Mouse (Mus musculus) liver (tissue): ENCODE data around the gene Olfr530.

Experiments used
- DNase-seq: peaks from one replicate; pipeline ENCODE4 v3.0.0-alpha.2; 2020; ENCODE audit warnings: mixed read lengths

Gene Olfr530

DNA sequence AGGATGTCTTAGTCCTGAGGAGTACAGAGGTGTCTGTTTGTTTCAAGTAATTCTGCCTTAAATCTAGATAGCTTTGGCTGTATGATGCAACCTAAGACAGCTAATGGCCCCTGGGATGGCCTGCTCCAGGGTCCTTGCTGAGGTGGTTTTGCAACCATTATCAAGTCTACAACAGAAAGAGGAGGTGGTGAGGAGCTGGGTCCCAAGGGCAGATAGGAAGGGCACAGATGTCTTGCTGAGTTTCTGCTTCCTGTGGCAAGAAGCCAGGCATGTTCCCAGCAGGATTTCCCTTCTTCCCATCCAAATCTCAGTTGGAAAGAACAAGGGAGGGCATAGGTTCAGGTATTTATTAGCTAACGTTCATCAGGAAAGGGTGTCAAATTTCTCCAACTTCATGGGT lies at the start of gene Olfr530:
TSS of gene Olfr530 (minus strand) at position 101 of the 400 bp plus-strand sequence.
- no peak for DNase-seq

DNA sequence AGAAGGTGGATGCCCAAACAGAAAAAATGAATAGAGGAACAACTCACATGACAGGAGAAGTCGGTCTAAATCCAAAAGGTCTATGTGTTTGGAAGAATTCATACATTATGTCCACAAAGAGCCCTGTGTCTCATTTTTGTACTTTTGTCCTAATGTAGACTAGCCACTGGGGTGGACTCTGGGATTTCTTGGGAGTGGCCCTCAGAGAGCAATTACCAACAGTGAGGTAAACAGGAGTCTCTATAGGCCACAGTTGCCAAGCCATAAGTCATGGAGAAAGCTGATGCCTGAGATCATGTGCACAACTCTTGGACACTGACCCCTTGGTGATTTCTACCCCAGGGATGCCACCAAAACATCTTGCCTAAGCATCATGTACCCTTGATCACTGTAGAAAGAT lies 45.4 kb upstream of the Olfr530 start, which contains the start of gene Olfr532:
TSS of gene Olfr532 (minus strand) at position 101 of the 400 bp plus-strand sequence.
- no peak for DNase-seq

DNA sequence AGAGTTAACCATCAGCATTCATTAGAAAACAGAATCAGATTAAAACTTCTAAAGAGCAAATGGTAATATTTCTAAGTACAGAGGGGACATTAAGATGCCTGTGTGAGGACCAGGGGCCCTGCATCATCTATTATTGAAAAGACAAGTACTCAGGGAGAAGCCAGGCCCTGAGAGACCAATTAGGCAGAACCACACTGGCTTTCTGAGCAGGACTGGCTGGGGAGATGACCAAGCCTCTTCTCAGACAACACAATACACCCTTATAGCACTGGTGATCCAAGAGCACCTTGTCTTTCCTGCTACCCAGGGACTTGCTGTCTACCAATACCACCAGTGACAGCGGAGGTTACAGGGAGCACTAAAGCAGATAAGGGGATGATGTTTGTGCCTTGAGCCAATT lies 26.7 kb upstream of the Olfr530 start, which contains the start of gene Olfr531:
TSS of gene Olfr531 (minus strand) at position 101 of the 400 bp plus-strand sequence.
- DNase-seq, result no peak

DNA sequence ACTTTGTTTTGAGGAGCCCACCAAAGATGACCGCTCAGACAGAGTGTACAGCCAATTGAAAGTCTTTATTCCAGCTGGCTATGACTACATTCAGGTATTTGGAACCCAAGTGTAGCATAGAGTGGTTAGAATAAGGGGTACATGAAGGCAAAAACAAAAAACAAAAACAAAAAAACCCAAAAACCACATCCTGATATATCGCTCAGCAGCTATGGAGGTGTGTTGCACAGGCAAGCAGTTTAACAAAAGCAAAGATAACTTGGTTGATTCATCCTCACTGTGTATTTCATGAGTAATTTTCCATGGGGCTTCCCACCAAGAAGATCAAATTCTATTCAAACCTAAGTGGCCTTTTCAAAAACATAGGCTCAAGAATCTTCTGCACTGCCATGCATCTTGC lies 780 bp upstream of the Olfr530 start:
- no peak for DNase-seq

GRCm38 (mm10) chr7:140374300-140374699 lies 1.8 kb downstream of the Olfr530 start:
- DNase-seq, result no peak

DNA sequence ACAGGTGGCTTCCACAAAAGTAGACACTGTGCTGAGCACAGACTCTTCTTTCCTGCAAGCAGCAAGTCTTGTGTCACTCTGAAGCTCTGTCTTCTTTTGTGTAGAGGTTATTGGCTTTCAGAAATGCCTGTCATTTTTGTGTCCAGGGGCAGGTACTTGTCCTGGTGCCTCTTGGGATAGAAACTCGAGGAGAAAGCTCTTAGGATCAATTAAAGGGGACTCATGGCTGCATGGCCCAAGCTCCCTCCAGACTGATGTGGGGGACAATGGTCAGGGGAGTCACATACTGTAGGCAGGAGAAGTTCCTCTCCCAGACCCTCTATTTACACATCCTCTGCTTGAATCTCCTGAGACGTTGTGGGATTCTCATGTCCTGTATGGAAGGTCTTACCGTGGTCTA lies 14.6 kb downstream of the Olfr530 start, which contains the start of gene Olfr60:
TSS of gene Olfr60 (minus strand) at position 101 of the 400 bp plus-strand sequence.
- DNase-seq, result no peak

GRCm38 (mm10) chr7:140333717-140334116 lies 42.4 kb downstream of the Olfr530 start, which contains the start of gene Olfr527:
Gene Olfr527 (plus strand): TSS chr7:140334017.
- no peak for DNase-seq

- no peak for DNase-seq
Observed at GRCm38 (mm10) chr7:140329766-140330304, 46.3 kb downstream of the Olfr530 start.
